Mouse (Mus musculus): ENCODE results near the gene Myo5c.

Gene Myo5c

DNA sequence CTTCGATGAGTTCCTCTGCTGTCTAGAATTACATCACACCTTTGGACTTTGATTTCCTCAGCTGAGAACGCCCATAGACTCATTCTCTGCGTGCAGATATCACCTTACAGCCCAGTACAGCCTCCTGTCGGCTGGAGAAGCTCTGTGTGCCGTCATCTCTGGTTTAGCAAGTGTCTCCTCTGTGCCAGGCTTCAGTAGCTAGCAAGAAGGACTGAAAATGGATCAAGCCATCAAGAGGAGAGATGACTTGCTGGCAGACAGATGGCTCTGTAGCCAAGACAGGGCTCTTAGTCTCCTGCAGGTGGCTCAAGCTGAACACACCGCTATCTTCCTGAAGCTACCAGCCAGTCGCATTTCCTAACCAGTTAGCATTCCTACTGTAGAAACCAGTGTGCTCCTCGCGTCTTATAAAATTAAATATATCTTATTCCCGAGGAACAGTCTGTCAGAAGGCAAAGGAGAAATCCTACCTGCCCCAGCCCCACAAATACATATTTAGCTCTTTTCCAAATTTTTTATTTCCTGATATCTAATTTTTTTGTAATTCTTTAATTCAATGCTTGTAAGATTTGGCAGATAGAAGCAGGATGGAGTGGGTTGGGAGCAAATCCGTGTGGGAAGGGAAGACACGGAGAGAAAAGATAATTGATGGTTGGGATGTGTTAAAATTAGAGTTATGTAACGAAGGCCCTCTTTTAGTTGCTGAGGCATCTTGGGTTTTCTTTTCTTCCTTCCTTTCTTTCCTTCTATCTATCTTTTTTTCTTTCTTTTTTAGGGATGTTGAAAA lies 90.5 kb downstream of the Myo5c start:
- no peak for DNase-seq (ENCODE audit: low read depth, low spot score)

DNA sequence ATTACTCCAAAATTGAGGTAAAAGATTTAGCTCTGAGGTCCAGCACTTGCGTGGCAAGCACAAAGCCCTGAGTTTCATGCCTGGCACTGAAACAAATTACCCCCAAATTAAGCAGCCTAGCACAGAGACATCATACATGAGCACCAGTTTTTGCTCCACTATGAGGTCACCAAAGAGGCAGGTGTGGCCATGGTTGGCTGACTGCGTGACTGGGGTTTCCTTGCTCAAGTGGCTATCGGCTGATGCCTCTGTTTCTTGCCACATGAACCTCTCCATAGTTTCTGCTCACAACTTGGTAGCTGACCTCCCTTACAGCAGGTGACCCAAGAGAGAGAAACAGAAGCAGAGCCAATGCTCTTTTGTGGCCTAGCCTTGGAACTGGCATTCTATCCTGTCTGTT lies 96.2 kb downstream of the Myo5c start:
- no peak for DNase-seq (ENCODE audit: low read depth, low spot score)

DNA sequence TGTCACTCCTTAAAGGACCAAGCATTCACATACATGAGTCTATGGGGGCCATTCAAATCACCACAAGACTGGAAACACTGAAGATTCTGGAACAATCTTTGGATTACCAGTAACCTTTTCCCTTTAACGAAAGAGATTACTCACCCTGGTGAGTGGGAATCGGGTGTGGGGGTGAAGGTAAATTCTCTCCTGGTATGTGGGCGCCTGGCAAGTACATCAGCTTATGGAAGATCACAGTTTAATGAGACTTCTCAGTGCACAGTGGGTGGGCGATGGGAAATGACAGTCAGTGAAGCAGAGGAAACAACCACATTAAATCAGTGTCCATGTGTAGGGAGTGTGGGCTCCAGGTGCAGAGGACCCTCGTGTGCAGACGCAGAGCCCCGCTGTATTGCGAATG lies 99.0 kb downstream of the Myo5c start:
- no peak for DNase-seq (ENCODE audit: low read depth, low spot score)

DNA sequence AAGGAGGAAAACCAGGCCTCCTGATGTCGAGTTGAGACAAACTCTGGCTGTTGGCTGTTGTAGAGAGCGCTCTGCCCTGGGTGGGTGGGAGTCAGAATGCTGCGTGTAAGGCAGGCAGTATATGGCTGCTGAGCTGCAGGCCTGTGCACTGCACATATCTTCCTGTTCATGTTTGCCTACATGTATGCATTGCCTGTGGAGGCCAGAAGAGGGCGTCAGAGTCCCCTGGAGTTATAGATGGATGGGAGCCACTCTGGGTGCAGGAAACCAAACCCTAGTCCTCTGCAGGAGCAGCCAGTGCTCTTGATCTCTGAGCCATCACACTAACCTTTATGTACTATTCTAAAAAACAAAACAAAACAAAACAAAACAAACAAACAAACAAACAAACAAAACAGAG lies 102.6 kb downstream of the Myo5c start:
- DNase-seq (ENCODE audit: low read depth, low spot score), result no peak

DNA sequence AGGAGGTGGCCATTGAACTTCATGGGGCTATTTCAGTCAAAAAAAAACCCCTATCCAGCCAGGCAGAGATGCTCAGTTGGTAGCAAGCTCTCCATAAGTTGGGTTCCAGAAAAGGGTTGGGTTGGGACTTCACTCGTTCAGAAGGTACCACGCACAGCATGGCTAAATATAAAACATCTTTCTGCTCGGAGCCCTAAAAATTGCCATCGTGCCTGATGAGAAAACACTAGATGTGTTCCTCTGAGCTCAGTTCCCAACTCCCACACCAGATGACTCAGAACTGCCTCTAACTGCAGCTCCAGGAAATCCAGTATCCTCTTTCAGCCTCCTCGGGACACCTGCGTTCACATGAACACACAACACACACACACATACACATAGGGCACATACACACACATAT lies 106.2 kb downstream of the Myo5c start:
- no peak for DNase-seq (ENCODE audit: low read depth, low spot score)

DNA sequence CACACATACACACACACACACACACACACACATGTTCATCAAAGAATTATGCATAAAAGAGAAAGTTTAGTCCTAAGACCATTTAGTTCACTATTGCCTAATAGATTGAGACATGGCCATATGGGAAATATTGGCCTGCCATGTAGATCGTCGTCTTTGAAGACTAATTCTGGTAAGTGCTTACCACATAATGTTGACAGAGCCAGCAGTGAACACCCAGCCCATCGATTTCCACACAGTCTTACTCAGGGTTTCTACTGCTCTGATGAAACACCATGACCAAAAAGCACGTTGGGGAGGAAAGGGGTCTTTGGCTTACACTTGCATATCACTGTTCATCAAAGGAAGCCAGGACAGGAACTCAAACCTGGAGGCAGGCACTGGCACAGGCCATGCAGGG lies 110.6 kb downstream of the Myo5c start:
- DNase-seq (ENCODE audit: low read depth, low spot score), result no peak

DNA sequence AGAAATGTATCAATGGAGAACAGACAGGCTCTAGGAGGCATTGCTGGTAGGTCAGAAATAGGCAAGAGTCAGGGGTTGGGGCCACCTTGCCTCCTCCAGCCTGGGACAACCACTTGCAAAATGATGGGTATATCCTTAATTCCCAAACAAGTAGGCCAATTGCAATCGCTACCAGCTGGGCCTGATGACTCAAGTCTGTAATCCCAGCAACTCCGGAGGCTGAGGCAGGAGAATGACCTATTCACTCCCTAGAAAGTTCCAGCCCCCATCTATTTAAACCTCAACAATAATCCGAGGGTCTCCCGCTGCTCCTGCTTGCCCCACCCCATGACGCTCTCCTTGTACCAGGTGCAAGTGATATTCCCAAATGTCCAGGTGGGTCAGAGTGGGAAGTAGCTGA lies 115.6 kb downstream of the Myo5c start, which contains the start of gene Bcl2l10:
Gene Bcl2l10, plus strand, starts transcription at position 301 of the 400 bp plus-strand sequence.
- no peak for DNase-seq (ENCODE audit: low read depth, low spot score)

DNA sequence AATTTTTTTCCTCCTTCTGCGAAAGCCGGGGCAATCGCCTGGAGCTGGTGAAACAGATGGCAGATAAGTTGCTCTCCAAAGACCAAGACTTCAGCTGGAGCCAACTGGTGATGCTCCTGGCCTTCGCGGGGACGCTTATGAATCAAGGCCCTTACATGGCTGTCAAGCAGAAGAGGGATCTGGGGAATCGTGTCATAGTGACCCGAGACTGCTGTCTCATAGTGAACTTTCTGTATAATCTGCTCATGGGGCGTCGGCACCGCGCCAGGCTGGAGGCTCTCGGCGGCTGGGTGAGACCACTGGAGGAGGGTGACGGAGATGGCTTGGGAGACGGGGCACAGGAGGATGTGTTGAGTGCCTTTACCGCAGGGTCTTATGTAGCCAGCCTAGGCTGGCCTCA lies 116.2 kb downstream of the Myo5c start:
- no peak for DNase-seq (ENCODE audit: low read depth, low spot score)

DNA sequence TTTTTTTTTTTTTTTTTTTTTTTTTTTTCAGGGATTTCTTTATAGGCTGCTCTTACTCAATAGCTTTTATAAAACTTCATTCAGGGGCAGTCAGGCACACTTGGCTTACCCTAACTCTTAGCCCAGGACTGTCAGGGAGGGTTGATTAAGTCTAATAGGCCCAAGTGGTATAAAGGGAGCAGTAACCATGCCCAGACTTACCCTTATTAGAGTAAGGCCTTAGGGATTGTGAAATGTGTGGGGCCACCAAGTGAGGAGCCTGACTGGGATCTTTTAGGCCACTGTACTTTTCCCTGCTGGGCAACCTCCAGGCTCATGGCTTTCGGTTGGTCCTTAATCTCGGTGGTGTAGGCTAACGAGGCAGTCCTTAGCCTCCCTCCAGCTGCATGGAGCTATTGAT lies 116.8 kb downstream of the Myo5c start:
- DNase-seq (ENCODE audit: low read depth, low spot score), result no peak

DNA sequence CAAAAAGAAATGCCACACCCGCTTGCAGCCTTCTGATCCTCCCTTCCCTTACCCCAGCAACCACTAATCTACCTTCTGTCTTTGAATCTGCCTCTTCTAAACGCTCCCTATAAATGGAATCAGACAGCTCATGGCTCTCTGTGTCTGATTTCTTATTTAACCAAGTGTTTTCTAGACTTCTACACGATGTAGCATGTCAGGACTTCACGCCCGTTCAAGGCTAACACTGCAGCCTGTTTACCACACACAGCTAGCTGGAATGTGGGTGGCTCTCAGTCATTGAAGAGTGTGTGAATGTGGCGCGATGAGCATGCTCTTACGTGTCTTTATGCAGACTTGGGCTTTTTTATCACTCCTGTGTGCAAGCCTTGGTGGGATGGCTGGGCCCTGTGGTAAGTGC lies 121.3 kb downstream of the Myo5c start:
- DNase-seq (ENCODE audit: low read depth, low spot score), result no peak
